ENCODE assay signal across 24 mouse cellular contexts in the genomic region with DNA sequence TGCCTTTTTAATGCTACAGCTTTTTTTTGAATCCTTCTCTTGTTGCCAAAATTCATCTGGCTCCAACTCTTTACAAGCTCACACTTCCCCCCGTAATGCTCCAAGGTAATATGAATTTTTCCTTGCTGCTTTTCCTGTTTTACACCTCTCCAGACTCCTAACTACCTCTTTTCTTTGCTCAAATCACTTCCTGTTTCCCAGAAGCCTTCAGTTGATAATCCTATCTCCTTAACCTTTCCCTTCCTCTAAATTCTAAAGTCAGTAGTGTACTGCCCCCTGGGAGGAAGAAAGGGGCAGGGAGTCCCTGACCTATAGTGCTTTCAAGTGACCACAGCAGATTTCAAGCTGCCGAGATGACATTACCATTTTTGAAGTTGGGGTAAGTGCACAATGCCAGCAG. TPM values are rescaled to one million over a fixed set of nuclear protein-coding genes. Genes with fewer than 3 reads are reported as not detected.
DNase-seq lines count a peak whose midpoint lies in the region; ATAC-seq and TF ChIP-seq lines count a peak whose summit lies in the region.
"Had no signal": no experiment of that assay in that cellular context is flagged by ENCODE, and none has a peak within 500 bp of the region (broad histone marks: within the 10 kb centered on the region; RNA-seq: fewer than 3 reads in every experiment).

No protein-coding gene starts in this region.

- no peak for TF ChIP-seq CTCF in bone marrow macrophage, adult 2 months (IDR thresholded peaks at IDR 0.05; ENCODE audit: low read depth, low read length)

- no peak overlapping the region for H3K4me3 ChIP-seq in heart, embryonic 13.5 days
- no peak overlapping the region for H3K4me3 ChIP-seq in liver, embryonic 11.5 days (ENCODE audit: low read depth, low read length)
- H3K4me3 ChIP-seq in liver, embryonic 12.5 days = no peak overlapping the region
- H3K4me3 ChIP-seq in bone marrow macrophage, adult 2 months (ENCODE audit: insufficient read depth, low read length) = no peak overlapping the region
- H3K4me3 ChIP-seq: liver, embryonic 13.5 days; midbrain, embryonic 13.5 days; neural tube, embryonic 13.5 days had no signal

- H3K4me1 ChIP-seq in heart, embryonic 13.5 days = peaks cover 73% of the 10 kb centered on the region
- H3K4me1 ChIP-seq in liver, embryonic 11.5 days (replicated peaks; ENCODE audit: control insufficient read depth, insufficient read depth, low read length) = peaks cover 29% of the 10 kb centered on the region
- H3K4me1 ChIP-seq in liver, embryonic 12.5 days = peaks cover 63% of the 10 kb centered on the region
- H3K4me1 ChIP-seq in bone marrow macrophage, adult 2 months (ENCODE audit: control insufficient read depth, insufficient read depth, low read length) = peaks cover 29% of the 10 kb centered on the region

- H3K9me3 ChIP-seq in heart, embryonic 13.5 days = no peaks in the 10 kb centered on the region
- H3K9me3 ChIP-seq in liver, embryonic 11.5 days (ENCODE audit: control insufficient read depth, low read length) = no peaks in the 10 kb centered on the region
- H3K9me3 ChIP-seq in liver, embryonic 12.5 days (replicated peaks) = no peaks in the 10 kb centered on the region
- H3K9me3 ChIP-seq: liver, embryonic 13.5 days; midbrain, embryonic 13.5 days; neural tube, embryonic 13.5 days had no signal

- no peak for TF ChIP-seq POLR2A in bone marrow macrophage, adult 2 months (IDR thresholded peaks at IDR 0.05; ENCODE audit: borderline replicate concordance, low read depth, low read length)

- WGBS in heart, embryonic 13.5 days = 47% methylated on average over 2 of the region's 2 CpGs
- 58% methylated on average over 2 of the region's 2 CpGs for WGBS in liver, embryonic 11.5 days
- 48% methylated on average over 2 of the region's 2 CpGs for WGBS in liver, embryonic 12.5 days (ENCODE audit: insufficient replicate concordance)

- peak overlapping the region; percentile 46 for H3K27ac ChIP-seq in heart, embryonic 13.5 days (replicated peaks)
- H3K27ac ChIP-seq in liver, embryonic 11.5 days (ENCODE audit: low read depth, low read length) = no peak overlapping the region; the same call in 1 of the 2 replicates
- no peak overlapping the region for H3K27ac ChIP-seq in liver, embryonic 12.5 days
- peak overlapping the region; percentile 34 for H3K27ac ChIP-seq in bone marrow macrophage, adult 2 months (ENCODE audit: insufficient read depth, low read depth, low read length)
- H3K27ac ChIP-seq: liver, embryonic 13.5 days; macrophage; midbrain, embryonic 13.5 days; neural tube, embryonic 13.5 days had no signal

- H3K27me3 ChIP-seq in heart, embryonic 13.5 days (replicated peaks) = no peaks in the 10 kb centered on the region
- H3K27me3 ChIP-seq in liver, embryonic 11.5 days (replicated peaks; ENCODE audit: control insufficient read depth, insufficient read depth, low read length) = no peaks in the 10 kb centered on the region
- no peaks in the 10 kb centered on the region for H3K27me3 ChIP-seq in liver, embryonic 12.5 days (replicated peaks)
- H3K27me3 ChIP-seq: liver, embryonic 13.5 days; midbrain, embryonic 13.5 days; neural tube, embryonic 13.5 days; Patski had no signal

- peaks cover 21% of the 10 kb centered on the region for H3K36me3 ChIP-seq in heart, embryonic 13.5 days
- peaks cover 4% of the 10 kb centered on the region; the same call in 1 of the 2 replicates for H3K36me3 ChIP-seq in liver, embryonic 11.5 days (ENCODE audit: control insufficient read depth, insufficient read depth, low read length)
- peaks cover 38% of the 10 kb centered on the region for H3K36me3 ChIP-seq in liver, embryonic 12.5 days

- no peak for DNase-seq in heart, adult 8-10 months (ENCODE audit: low spot score)
- DNase-seq in liver, embryonic 11.5 days (ENCODE audit: low spot score) = no peak
- DNase-seq in right cerebral cortex, adult 2 months (ENCODE audit: low spot score in 2 of 2) = no peak
- DNase-seq in right cerebral cortex, postnatal 36 days (ENCODE audit: low spot score in 2 of 2) = no peak
- DNase-seq: adrenal gland, postnatal 36 days; cerebellum, adult 18-20 months; cerebellum, postnatal 25 days; embryo, embryonic 11 days; kidney, adult 18-20 months; kidney, postnatal 14 days; liver, embryonic 13.5 days; right cerebral cortex, adult 18-20 months; spleen, adult 18-20 months; thymus, adult 18-20 months; thymus, postnatal 4 days had no signal

- H3K4me2 ChIP-seq in heart, embryonic 13.5 days = peak overlapping the region; percentile 74
- peak overlapping the region; percentile 10; the same call in 1 of the 2 replicates for H3K4me2 ChIP-seq in liver, embryonic 11.5 days
- H3K4me2 ChIP-seq in liver, embryonic 12.5 days = no peak overlapping the region
- H3K4me2 ChIP-seq: liver, embryonic 13.5 days; midbrain, embryonic 13.5 days; neural tube, embryonic 13.5 days had no signal

- peak overlapping the region; percentile 97 for H3K9ac ChIP-seq in heart, embryonic 13.5 days
- no peak overlapping the region for H3K9ac ChIP-seq in liver, embryonic 11.5 days (ENCODE audit: low read depth, low read length)
- no peak overlapping the region for H3K9ac ChIP-seq in liver, embryonic 12.5 days
- H3K9ac ChIP-seq: liver, embryonic 13.5 days; midbrain, embryonic 13.5 days; neural tube, embryonic 13.5 days had no signal

- no peak for ATAC-seq in heart, embryonic 13.5 days (ENCODE audit: extremely low read depth, insufficient number of reproducible peaks, low FRiP score, low TSS enrichment)
- ATAC-seq in liver, embryonic 11.5 days (replicated peaks; ENCODE audit: low FRiP score) = no peak
- ATAC-seq in liver, embryonic 12.5 days = no peak
- ATAC-seq: forebrain, embryonic 16.5 days; hindbrain, embryonic 16.5 days; midbrain, embryonic 13.5 days; Patski had no signal

RNA-seq across cellular contexts. Expression of a gene that starts 3.7 kb away (rescaled TPM):
- polyA plus RNA-seq in heart, embryonic 13.5 days (2015; fragmentation: Nextera tagmentation; extraction: Ambion mirVana) = 791 and 887 TPM in 2 replicates
- total RNA-seq in heart, adult 8-10 months (2022) = 100 to 1,000 TPM; 233 to 250 (median 245) TPM
- 493 and 545 TPM in 2 replicates for polyA plus RNA-seq in liver, embryonic 11.5 days (2014; fragmentation: Nextera tagmentation; extraction: Ambion mirVana)
- polyA plus RNA-seq in liver, embryonic 12.5 days (2016; fragmentation: Nextera tagmentation; extraction: Ambion mirVana) = 242 and 259 TPM in 2 replicates
- 49.2 and 57.1 TPM in 2 replicates for polyA plus RNA-seq in bone marrow macrophage, adult 2 months (2012; ENCODE audit: insufficient read depth, insufficient read length, missing spikeins)

RNA-seq across cellular contexts. Expression of a gene that starts 3.8 kb away (rescaled TPM):
- polyA plus RNA-seq in heart, embryonic 13.5 days (2015; fragmentation: Nextera tagmentation; extraction: Ambion mirVana) = 80.5 and 89.1 TPM in 2 replicates
- total RNA-seq in heart, adult 8-10 months (2022) = 10 to 100 TPM; 28.4 to 36.5 (median 31.4) TPM
- 121 and 137 TPM in 2 replicates for polyA plus RNA-seq in liver, embryonic 11.5 days (2014; fragmentation: Nextera tagmentation; extraction: Ambion mirVana)
- polyA plus RNA-seq in liver, embryonic 12.5 days (2016; fragmentation: Nextera tagmentation; extraction: Ambion mirVana) = 73.2 and 79.9 TPM in 2 replicates
- polyA plus RNA-seq in bone marrow macrophage, adult 2 months (2012; ENCODE audit: insufficient read depth, insufficient read length, missing spikeins) = 19.6 and 33.8 TPM in 2 replicates

RNA-seq across cellular contexts. Expression of a gene that starts 26.7 kb away (rescaled TPM):
- 6.2 and 6.7 TPM in 2 replicates for polyA plus RNA-seq in heart, embryonic 13.5 days (2015; fragmentation: Nextera tagmentation; extraction: Ambion mirVana)
- 1 to 10 TPM; 2.9 to 4.2 (median 3.7) TPM for total RNA-seq in heart, adult 8-10 months (2022)
- polyA plus RNA-seq in liver, embryonic 11.5 days (2014; fragmentation: Nextera tagmentation; extraction: Ambion mirVana) = 4.6 and 6.3 TPM in 2 replicates
- 3.6 and 4.0 TPM in 2 replicates for polyA plus RNA-seq in liver, embryonic 12.5 days (2016; fragmentation: Nextera tagmentation; extraction: Ambion mirVana)
- polyA plus RNA-seq in bone marrow macrophage, adult 2 months (2012; ENCODE audit: insufficient read depth, insufficient read length, missing spikeins) = 5.5 and 6.9 TPM in 2 replicates

Comparison
In these comparisons a context has a peak if more than half of its experiments do, and no peak if none do; other contexts are left out.
1. H3K27ac ChIP-seq: peak in heart, embryonic 13.5 days (single experiment) and bone marrow macrophage, adult 2 months (single experiment); none in liver, embryonic 11.5 days (single experiment) and liver, embryonic 12.5 days (single experiment).